Mouse (Mus musculus) splenic B cell, adult 2 months (primary cell): ENCODE data around the gene Nudcd2.

Experiments
- DNase-seq: peaks from one replicate; pipeline ENCODE4 v3.0.0-alpha.2; 2011; ENCODE audit warnings: low read depth, low spot score
- H3K27me3 ChIP-seq: 2 replicates; pipeline ENCODE4 v1.6.1; 2012; ENCODE audit warnings: mild to moderate bottlenecking, low read length, moderate library complexity, mixed read lengths; ENCODE audit not compliant: control insufficient read depth, poor library complexity, insufficient read depth, severe bottlenecking
- H3K36me3 ChIP-seq: 2 replicates; pipeline ENCODE4 v1.6.1; 2012; ENCODE audit warnings: mild to moderate bottlenecking, low read length, moderate library complexity, mixed read lengths; ENCODE audit not compliant: control insufficient read depth, poor library complexity, insufficient read depth, severe bottlenecking

Nudcd2 gene

DNA sequence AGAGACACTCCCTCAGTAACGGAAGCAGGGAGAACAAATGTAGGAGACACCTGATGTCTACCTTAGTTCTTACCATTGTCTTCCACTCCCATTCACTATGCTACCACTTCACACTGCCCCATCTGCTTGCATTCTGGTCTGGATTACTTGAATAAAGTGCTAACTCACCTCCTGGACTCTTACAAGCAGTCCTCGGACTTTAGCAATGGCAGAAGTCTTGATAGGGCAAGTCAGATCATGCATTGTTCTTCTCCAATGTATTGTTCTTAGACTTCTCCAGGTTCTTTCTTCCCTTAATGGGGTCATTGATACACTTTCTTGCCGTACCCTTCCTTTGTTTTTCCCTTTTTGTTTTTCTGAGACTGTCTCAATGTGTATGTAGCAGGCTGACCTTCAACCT lies 3.9 kb downstream of the Nudcd2 start:
- no peak for DNase-seq
- Histone ChIP-seq H3K27me3 (no peaks in the 10 kb centered on the region), H3K36me3 (peaks cover 6% of the 10 kb centered on the region; the same call in 1 of the 2 replicates)

DNA sequence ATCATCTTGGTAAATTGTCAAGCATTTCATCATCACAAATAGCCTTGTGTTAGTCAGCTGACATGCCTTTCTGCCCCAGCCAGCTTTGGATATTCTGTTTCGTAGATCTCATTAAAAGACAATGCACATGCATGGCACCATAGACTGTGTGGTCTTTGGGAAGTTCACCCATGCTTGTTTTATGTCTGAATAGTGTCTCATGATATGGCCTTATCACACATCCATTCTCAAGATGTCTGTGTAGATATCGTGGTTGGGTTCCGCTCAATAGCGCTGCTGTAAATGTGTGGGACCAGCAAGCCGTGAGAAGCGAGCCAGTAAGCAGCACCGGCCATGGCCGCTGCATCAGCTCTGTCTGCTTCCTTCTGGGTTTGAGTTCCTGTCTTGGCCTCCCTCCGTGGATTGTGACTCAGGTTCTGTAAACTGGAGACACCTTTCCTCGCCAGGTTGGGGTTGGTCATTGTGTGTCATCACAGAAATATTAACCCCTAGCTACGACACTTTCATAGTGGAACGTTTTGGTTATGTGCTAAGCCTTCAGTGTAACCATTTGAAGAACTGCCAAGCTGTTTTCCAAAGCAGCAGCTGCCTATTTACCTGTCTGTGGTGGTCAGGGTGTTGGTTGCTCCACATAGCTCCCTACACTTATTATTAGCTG lies 8.3 kb downstream of the Nudcd2 start:
- H3K27me3 ChIP-seq: no peaks in the 10 kb centered on the region
- no peak for DNase-seq
- peaks cover 6% of the 10 kb centered on the region; the same call in 1 of the 2 replicates for H3K36me3 ChIP-seq

DNA sequence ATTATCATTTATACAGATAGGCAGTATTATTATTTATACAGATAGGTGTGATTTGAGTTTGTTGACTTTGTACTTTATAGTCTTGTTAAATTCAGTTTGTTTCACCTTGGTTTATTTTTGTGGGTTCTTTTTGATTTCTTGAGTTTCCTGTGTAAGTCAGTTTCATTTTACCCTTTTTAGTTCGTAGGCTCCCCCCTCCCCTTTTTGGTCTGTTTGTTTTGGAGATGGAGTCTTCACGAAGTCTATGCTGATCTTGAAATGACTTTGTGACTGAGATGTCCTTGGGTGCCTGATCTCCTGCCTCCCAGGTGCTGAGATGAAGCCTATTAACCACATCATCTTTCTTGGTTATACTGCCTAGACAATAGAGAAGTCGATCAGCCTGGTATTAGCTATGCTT lies 10.9 kb downstream of the Nudcd2 start:
- no peak for DNase-seq
- Histone ChIP-seq H3K27me3 (no peaks in the 10 kb centered on the region), H3K36me3 (0 out of 2 replicates have a peak, but pooled peaks cover 2% of the 10 kb centered on the region)

DNA sequence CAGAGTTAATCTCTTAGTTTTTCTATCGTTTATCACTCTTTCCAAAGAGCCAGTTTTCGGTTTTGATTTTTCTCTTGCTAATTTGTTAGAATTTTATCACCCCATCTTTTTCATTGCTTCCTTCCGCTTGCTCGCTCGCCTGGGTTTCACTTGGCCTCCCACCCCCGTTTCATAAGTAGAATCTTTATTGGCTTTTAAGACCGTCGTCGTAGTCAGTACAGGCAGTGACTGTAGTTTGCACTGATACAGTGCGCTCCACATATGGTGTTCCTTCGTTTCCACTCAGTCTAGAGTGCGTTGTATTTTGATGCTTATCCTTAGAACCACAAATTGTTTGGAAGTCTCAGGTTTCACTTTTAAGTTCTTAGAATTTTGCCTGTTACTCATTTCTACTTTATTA lies 12.9 kb downstream of the Nudcd2 start:
- no peak for DNase-seq
- no peaks in the 10 kb centered on the region for H3K27me3 ChIP-seq
- no peaks in the 10 kb centered on the region for H3K36me3 ChIP-seq

DNA sequence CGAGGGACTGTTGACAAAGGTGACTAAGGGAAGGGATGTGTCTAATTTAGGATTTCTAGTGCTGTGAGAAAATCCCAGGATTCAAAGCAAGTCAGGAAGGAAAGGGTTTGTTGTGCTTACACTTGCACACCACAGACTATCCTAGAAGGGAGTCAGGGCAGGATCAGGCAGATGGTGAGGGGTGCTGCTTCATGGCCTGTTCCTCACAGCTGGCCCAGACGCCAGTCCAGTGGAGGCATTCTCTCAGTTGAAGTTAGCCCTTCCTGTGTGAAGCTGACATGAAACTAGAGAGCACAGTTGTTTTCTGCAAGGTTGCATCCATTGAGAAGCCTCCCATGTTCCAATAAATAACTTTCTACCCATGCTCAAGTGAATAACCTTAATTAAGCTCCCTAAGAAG lies 14.2 kb downstream of the Nudcd2 start:
- H3K27me3 ChIP-seq: no peaks in the 10 kb centered on the region
- DNase-seq: no peak
- 0 out of 2 replicates have a peak, but pooled peaks cover 2% of the 10 kb centered on the region for H3K36me3 ChIP-seq

DNA sequence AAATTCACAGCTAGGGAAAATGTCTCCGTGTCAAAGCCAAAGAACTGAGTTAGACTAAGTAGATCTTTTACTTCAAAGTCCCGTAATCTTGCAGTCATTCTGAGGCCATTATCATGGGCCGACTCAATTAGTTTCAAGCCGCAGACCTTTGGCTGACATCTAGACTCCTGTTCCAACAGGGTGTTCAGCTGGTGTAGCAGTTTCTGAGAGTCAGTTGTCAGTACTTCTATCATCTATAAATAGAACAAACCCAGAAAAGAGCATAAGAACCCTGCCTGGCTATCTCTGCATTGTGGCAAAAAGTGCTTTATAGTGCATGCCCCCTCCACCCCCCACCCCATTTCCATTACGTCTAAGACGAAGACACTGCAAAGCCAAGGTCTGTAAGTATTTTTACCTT lies 20.4 kb downstream of the Nudcd2 start:
- DNase-seq: no peak
- Histone ChIP-seq H3K27me3 (no peaks in the 10 kb centered on the region), H3K36me3 (0 out of 2 replicates have a peak, but pooled peaks cover 2% of the 10 kb centered on the region)

DNA sequence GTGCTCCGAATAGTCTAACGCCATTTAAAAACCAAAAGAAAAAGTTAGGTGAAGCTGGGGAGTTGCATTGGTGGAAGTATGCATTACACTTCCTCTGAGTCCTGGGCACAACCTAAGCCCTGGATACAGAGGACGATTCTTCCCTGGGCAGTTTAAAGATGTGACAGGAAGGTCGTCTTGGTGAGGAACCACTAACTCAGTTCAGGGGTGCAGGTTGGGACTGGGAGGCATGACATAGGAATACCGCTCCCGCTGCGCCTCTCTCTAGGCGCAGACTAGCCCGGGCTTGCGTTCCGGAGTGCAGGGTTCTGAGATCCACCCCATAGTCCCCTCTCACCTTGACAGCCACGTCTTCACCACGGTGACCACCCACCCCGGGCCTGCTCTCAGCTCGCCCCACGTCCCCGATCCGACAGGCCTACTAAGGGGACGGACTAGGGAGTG lies 21.2 kb downstream of the Nudcd2 start:
- DNase-seq: peak; percentile 42
- Histone ChIP-seq H3K36me3 (0 out of 2 replicates have a peak, but pooled peaks cover 2% of the 10 kb centered on the region), H3K27me3 (no peaks in the 10 kb centered on the region)

DNA sequence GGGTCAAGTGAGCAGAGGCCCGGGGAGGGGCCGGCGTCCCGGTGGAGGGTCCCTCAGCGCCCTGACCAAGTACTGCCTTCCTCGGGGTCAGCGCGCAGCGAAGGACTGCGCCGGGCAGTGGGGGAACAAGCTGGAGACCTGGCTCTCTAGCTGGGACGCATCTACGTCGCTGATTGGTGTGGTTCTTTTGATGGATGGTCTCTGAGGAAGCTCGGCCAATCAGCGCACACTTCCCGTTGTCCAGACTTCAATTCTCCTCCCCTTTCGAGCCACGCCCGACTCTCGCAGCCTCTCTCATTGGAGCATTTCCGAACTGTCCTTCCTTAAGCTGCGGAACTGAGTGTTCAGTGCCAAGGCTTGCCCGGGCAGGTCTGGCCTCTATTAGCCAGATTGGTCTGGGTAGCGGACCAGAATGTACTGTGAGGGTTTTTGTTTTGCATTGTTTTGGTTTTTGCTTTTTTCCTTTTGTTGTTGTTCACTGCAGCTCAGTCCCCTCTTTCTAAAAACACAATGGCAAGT lies 21.7 kb downstream of the Nudcd2 start, which contains the start of gene Ccng1:
Gene Ccng1, minus strand, starts transcription at position 203 of the 519 bp plus-strand sequence.
- Histone ChIP-seq H3K27me3 (no peaks in the 10 kb centered on the region), H3K36me3 (0 out of 2 replicates have a peak, but pooled peaks cover 2% of the 10 kb centered on the region)
- DNase-seq: peak; percentile 94

DNA sequence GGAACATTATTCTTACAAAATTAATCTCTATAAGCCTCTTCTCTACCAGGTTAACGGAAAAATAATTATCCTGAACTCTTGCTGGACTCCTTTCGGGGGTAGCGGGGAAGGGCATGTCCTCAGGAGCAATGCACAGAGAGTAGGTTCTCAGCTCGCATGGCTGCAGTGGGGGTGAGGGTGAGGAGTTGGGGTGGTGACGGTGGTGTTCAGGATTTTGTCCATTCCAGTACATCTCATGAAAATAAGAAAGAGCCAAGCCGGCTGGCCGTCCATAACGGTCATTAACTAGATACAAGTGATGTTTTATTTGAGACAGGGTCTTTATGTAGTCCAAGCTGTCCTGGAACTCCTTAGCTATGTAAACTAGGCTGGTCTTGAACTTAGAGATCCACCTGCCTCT lies 22.5 kb downstream of the Nudcd2 start:
- no peak for DNase-seq
- H3K36me3 ChIP-seq: 0 out of 2 replicates have a peak, but pooled peaks cover 2% of the 10 kb centered on the region
- H3K27me3 ChIP-seq: no peaks in the 10 kb centered on the region

DNA sequence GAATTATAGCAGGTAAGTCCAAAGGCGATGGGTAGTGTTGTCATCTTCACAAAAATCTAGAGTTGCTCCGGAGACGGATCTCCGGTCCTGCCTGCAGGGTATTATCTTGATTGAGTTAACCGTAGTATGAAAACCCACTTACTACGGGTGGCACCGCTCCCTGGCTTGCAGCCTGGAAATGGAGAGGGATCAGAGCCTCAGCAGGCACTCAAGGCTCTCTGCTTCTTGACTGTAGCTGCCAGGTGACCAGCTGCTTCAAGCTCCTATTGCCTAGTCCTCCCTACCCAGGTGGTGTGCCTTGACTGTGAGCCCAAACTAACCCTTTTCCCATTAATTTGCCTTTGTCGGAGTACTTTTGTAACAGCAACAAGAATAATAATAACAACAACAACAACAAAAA lies 26.4 kb downstream of the Nudcd2 start:
- no peak for DNase-seq
- H3K36me3 ChIP-seq: no peaks in the 10 kb centered on the region
- H3K27me3 ChIP-seq: no peaks in the 10 kb centered on the region

DNA sequence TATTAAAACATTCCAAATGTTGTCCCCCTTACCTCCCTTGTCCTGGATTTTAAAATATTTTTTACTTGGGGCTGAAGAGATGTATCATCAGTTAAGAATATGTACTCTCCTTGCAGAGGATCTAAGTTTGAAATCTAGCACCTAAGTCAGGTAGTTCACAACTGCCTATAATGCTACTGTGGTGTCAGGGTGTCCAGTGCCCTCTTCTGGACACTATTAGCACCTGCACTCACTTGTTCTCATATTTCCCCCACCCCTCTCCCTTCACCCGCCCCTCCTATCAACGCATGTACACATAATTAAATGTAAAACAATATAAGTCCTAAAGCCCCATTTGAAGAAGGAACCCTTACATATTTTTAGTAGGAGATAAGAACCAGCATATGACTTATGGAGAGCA lies 29.9 kb downstream of the Nudcd2 start:
- Histone ChIP-seq H3K27me3 (no peaks in the 10 kb centered on the region), H3K36me3 (no peaks in the 10 kb centered on the region)
- DNase-seq: peak; percentile 73

DNA sequence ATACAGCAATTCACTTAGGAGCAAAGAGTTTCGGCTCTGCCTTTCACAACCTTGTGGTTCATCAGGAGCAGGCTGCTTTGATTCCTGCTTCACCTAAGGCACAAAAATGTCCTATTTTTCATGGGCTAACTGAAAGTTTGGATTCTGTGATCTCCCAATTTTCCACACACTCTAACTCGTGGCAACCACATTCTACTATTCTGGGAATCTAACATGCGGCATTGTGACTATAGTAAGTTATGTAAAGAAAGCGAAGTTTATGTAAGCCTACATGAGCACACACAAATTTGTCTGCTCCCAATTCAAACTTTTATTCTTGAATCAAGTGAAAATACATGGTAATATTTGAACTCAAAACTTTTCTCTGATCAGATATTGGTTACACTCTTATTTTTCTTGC lies 31.2 kb downstream of the Nudcd2 start:
- Histone ChIP-seq H3K27me3 (no peaks in the 10 kb centered on the region), H3K36me3 (no peaks in the 10 kb centered on the region)
- no peak for DNase-seq

DNA sequence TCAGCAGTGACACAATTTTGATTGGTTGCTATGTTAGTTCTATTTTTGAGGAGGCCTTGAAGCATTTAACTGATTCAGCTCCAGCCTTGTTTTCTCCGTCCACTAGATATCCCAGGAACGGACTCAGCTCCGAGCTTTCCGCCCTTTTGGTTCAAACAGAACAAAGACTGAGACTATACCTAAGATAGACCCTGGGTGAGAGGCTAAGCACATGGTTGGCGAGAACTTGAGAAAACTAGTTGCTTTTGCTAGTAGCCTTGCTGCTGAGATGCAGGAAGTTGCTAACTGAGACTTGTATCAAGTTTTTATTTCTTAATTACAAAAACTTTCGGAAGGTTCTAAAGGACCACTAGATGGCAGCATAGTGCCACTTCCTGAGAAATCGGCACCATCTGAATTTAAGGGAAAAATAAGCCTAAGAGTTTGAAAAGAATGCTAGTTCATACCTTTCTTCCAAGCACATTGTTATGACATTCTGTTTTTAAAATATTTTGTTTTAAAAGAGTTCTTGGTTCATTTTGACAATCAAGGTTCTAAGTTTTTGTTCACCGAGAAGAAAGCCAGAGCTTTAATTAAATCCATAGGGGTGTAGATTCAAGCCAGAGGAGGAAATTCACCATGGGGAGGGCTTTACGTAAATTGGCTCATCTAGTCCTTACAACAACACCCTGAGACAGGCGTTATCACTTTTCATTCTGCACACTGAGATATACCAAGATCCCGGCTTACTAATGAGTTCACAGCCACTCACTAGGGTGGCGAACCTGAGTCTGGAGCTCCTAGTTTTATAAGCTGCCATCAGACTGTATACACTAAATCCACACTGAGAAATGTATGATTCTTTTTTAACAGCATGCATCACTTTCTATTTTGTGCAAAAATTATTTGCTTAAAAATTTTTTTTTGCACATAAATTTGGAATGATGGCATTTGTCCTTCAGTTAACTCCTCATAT lies 42.1 kb downstream of the Nudcd2 start:
- DNase-seq: peak; percentile 57
- Histone ChIP-seq H3K36me3 (no peaks in the 10 kb centered on the region), H3K27me3 (no peaks in the 10 kb centered on the region)

DNA sequence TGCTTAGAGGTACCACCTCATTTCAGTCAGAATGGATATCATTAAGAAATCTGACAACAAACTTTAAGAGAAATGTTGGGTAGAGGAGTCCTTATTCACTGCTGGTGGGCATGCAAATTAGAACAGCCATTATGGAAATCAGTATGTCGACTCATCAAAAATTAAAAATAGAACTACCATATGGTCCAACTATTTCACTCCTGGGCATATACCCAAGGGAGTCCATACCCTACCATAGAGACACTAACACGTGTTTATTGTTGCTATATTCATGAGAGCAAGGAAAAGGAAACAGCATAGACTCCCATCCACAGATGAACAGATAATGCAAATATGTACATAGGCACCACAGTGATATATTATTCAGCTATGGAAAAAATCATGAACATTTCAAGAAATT lies 48.4 kb downstream of the Nudcd2 start:
- DNase-seq: no peak
- H3K27me3 ChIP-seq: no peaks in the 10 kb centered on the region
- no peaks in the 10 kb centered on the region for H3K36me3 ChIP-seq

DNA sequence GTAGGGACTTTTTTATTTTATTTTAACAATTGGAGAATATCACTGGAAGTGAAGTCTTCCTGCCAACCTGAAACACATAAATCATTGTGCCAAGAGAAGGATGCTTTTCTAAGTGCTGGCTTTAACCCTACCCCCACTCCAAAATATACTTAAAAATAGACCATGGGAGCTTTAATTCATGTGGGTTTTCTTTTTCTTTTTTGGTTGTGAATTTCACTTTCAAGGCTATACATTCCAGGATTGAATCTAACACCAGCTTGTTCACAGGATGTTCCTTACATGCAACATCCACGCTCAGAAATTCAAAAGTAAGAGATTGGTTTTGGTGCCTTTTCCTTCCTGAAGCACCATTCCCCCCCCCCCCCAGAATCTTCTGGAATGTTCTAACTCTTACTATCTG lies 49.9 kb downstream of the Nudcd2 start:
- Histone ChIP-seq H3K36me3 (no peaks in the 10 kb centered on the region), H3K27me3 (no peaks in the 10 kb centered on the region)
- no peak for DNase-seq
